Mouse (Mus musculus) MEL (cell line): ENCODE results near the gene Gm20388. TPM values are rescaled to one million over a fixed set of nuclear protein-coding genes. Genes with fewer than 3 reads are reported as not detected.

ENCODE experiments used
- DNase-seq: peaks from one replicate; pipeline ENCODE4 v3.0.0; 2011; ENCODE audit warnings: low read depth, low spot score
- H3K27ac ChIP-seq: 2 replicates; pipeline ENCODE4 v1.5.1; 2012; ENCODE audit warnings: low read depth, mild to moderate bottlenecking, control low read depth, low read length, moderate library complexity; ENCODE audit not compliant: control insufficient read depth
- H3K27me3 ChIP-seq, 2 experiments: fragments of 150-350 bp in 1 of 2; sonication (generic) in 1 of 2; 2 replicates each; pipeline ENCODE4 v1.6.1; 2012; ENCODE audit warnings: low read length in 2 of 2, mild to moderate bottlenecking in 2 of 2, improper control_type of control experiment in 1 of 2, moderate library complexity in 1 of 2; ENCODE audit not compliant: insufficient read depth in 2 of 2, control insufficient read depth in 1 of 2
- H3K36me3 ChIP-seq, 2 experiments: 2 replicates each; pipeline ENCODE4 v1.6.1; 2012 to 2014; ENCODE audit warnings: low read length in 2 of 2, improper control_type of control experiment in 1 of 2, inconsistent platforms in 1 of 2, mild to moderate bottlenecking in 1 of 2; ENCODE audit not compliant: insufficient read depth in 2 of 2, control insufficient read depth in 1 of 2
- H3K4me1 ChIP-seq, 2 experiments: fragments of 150-350 bp in 1 of 2; sonication (generic) in 1 of 2; 2 replicates each; pipeline ENCODE4 v1.6.1; 2012; ENCODE audit warnings: low read length in 2 of 2, improper control_type of control experiment in 1 of 2, mild to moderate bottlenecking in 1 of 2; ENCODE audit not compliant: insufficient read depth in 2 of 2, control insufficient read depth in 1 of 2
- H3K4me3 ChIP-seq, 2 experiments: fragments of 150-350 bp in 1 of 2; sonication (generic) in 1 of 2; 2 replicates each; pipeline ENCODE4 v1.5.1; 2012; ENCODE audit warnings: low read depth in 2 of 2, low read length in 2 of 2, mild to moderate bottlenecking in 2 of 2, moderate library complexity in 2 of 2, control low read depth in 1 of 2, improper control_type of control experiment in 1 of 2; ENCODE audit not compliant: control insufficient read depth in 1 of 2, insufficient read depth in 1 of 2
- H3K79me2 ChIP-seq: 2 replicates; pipeline ENCODE4 v1.6.1; 2012; ENCODE audit warnings: mild to moderate bottlenecking, low read length, moderate library complexity; ENCODE audit not compliant: control insufficient read depth, poor library complexity, insufficient read depth
- H3K9ac ChIP-seq: 2 replicates; pipeline ENCODE4 v1.6.1; 2012; ENCODE audit warnings: low read depth, mild to moderate bottlenecking, control low read depth, low read length, moderate library complexity; ENCODE audit not compliant: control insufficient read depth, poor library complexity, severe bottlenecking
- H3K9me3 ChIP-seq: fragments of 150-350 bp; sonication (generic); replicated peaks from 2 replicates; pipeline ENCODE4 v1.6.1; 2012; ENCODE audit warnings: mild to moderate bottlenecking, low read length, improper control_type of control experiment, moderate library complexity; ENCODE audit not compliant: insufficient read depth
- BHLHE40 ChIP-seq: IDR thresholded peaks from 2 replicates; pipeline ENCODE4 v1.6.1; 2012; ENCODE audit warnings: low read depth, mild to moderate bottlenecking, inconsistent platforms, low read length, improper control_type of control experiment, borderline replicate concordance
- CHD1 ChIP-seq: IDR thresholded peaks from 2 replicates; pipeline ENCODE4 v1.6.1; 2012; ENCODE audit warnings: low read depth, mild to moderate bottlenecking, inconsistent platforms, low read length, improper control_type of control experiment
- CTCF ChIP-seq, 3 experiments: IDR thresholded peaks in 2 of 3; conservative IDR thresholded peaks in 1 of 3; 2 replicates each; pipeline ENCODE4 v1.5.1; 2011 to 2012; ENCODE audit warnings: low read length in 3 of 3, low read depth in 2 of 3, mild to moderate bottlenecking in 2 of 3, improper control_type of control experiment in 1 of 3, inconsistent platforms in 1 of 3, mixed read lengths in 1 of 3, moderate library complexity in 1 of 3; ENCODE audit not compliant: control insufficient read depth in 1 of 3, insufficient read depth in 1 of 3, poor library complexity in 1 of 3, severe bottlenecking in 1 of 3
- ELF1 ChIP-seq: IDR thresholded peaks from 2 replicates; pipeline ENCODE4 v1.6.1; 2014; ENCODE audit warnings: low read depth, mild to moderate bottlenecking, inconsistent platforms, low read length, improper control_type of control experiment, moderate library complexity
- EP300 ChIP-seq, 2 experiments: IDR thresholded peaks; 2 replicates each; pipeline ENCODE4 v1.6.1; 2011; ENCODE audit warnings: improper control_type of control experiment in 2 of 2, low read length in 2 of 2, low read depth in 1 of 2, mild to moderate bottlenecking in 1 of 2
- ETS1 ChIP-seq: IDR thresholded peaks from 2 replicates; pipeline ENCODE4 v1.6.1; 2012; ENCODE audit warnings: low read depth, mild to moderate bottlenecking, inconsistent platforms, low read length, improper control_type of control experiment, moderate library complexity
- GATA1 ChIP-seq: IDR thresholded peaks from 2 replicates; pipeline ENCODE4 v1.6.1; 2011; ENCODE audit warnings: low read depth, low read length, improper control_type of control experiment
- POLR2A ChIP-seq, 2 experiments: IDR thresholded peaks; 2 replicates each; pipeline ENCODE4 v1.6.1; 2011 to 2012; ENCODE audit warnings: low read length in 2 of 2, mild to moderate bottlenecking in 2 of 2, control low read depth in 1 of 2, improper control_type of control experiment in 1 of 2, low read depth in 1 of 2, moderate library complexity in 1 of 2; ENCODE audit not compliant: control insufficient read depth in 1 of 2, insufficient read depth in 1 of 2, poor library complexity in 1 of 2
- SIN3A ChIP-seq: IDR thresholded peaks from 2 replicates; pipeline ENCODE4 v1.6.1; 2012; ENCODE audit warnings: low read length, improper control_type of control experiment, inconsistent platforms
- TAL1 ChIP-seq: IDR thresholded peaks from 2 replicates; pipeline ENCODE4 v1.6.1; 2012; ENCODE audit warnings: mild to moderate bottlenecking, inconsistent platforms, low read length, moderate library complexity, mixed read lengths
- TCF12 ChIP-seq: IDR thresholded peaks from 2 replicates; pipeline ENCODE4 v1.6.1; 2014; ENCODE audit warnings: low read depth, mild to moderate bottlenecking, inconsistent platforms, low read length, improper control_type of control experiment, moderate library complexity
- ZKSCAN1 ChIP-seq: IDR thresholded peaks from 2 replicates; pipeline ENCODE4 v1.6.1; 2012; ENCODE audit warnings: low read depth, mild to moderate bottlenecking, inconsistent platforms, low read length, improper control_type of control experiment, moderate library complexity
- polyA plus RNA-seq, 2 experiments: library from polyadenylated mRNA; stranded (reverse) in 1 of 2; unstranded in 1 of 2; fragments of >175 nt in 1 of 2; fragments of >200 nt in 1 of 2; gene quantifications; 2 replicates each; pipeline versions ENCODE4 v1.2.1 to v1.2.4; 2012; ENCODE audit warnings: low replicate concordance in 2 of 2, low read depth in 1 of 2; ENCODE audit not compliant: insufficient read length in 2 of 2, insufficient read depth in 1 of 2, missing spikeins in 1 of 2
- total RNA-seq: library from RNA; depleted of rRNA; stranded (reverse); fragments of 300-350 nt; gene quantifications from 2 replicates; pipeline ENCODE4 v1.2.3, GENCODE M21; 2012

The Gm20388 gene
- total and polyA plus RNA-seq, 3 experiments, result 11.1 to 17.8 TPM; not detected in 1

DNA sequence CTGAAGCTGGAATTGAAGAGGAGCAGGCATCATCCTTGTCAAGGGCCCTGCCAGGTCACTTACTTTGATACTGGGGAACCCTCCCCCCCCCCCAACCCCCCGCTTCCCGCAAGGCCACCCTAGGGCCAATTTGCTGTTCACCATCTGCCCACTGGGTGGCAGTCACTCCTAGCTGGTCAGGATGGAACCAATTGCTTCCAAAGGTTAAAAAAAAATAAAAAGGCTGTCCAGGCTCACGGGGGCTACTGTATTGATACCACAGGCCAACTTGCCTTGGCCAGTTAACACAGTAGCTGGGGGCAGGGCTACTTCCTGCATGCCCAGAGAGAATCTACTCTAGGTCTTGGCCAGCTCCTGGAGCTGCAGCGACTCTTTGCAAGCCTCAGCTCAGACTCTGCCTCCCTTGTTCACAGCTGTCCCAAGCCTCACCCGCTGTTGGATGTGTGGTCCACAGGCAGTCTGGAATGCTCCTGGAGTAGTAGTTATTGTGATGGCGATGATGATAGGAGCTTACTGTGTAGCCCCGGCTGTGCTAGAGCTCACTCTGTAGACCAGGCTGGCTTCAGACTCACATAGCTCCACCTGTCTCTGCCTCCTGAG is 2707.4 kb downstream of the Gm20388 start (continued):
- TF ChIP-seq ETS1, result no peak

DNA sequence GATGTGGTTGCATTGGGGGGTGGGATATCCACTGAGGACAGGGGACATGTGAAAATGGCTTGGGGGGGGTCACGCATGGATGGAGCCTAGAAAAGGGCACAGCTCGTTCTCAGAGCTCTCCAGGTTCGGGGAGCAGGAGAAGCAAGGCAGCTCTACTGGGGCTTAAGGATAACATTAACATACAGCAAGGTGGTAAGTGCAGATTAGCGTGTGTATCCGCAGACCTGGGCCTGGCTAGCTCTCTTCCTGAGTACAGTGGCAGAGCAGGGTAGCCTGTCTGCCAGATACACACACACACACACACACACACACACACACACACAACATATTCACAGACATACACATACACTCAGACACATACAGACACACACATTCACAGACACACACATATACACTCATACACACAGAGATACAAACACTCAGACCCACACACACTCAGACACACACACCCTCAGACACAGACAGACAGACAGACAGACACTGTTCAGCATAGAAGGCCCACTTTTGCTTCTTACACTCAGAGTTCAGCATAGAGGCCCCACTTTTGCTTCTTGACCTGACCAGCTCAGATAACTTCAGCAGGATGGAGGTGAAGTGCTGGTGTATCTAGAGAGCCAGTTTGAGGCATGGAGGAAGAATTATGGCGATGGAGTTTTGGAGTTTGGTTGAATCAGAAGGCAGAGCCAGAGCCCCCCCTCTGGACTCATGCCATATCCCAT is 2708.2 kb downstream of the Gm20388 start:
- no peak overlapping the region for H3K4me3 ChIP-seq
- peak; percentile 69 for DNase-seq
- no peaks in the 10 kb centered on the region for H3K79me2 ChIP-seq
- peaks cover 8 to 12% of the 10 kb centered on the region in 2 experiments for H3K4me1 ChIP-seq
- H3K27me3 ChIP-seq, result no peaks in the 10 kb centered on the region
- H3K36me3 ChIP-seq, result no peaks in the 10 kb centered on the region; a peak in 1 of 4 replicates
- H3K27ac ChIP-seq, result no peak overlapping the region
- H3K9ac ChIP-seq, result no peak overlapping the region
- TF ChIP-seq ELF1, result no peak
- TF ChIP-seq BHLHE40, result no peak
- TF ChIP-seq EP300 (IDR thresholded peaks at IDR 0.05; ENCODE audit: low read depth in 1 of 2, low read length in 2 of 2), result peak; percentile 38 to 39; a peak in 2 of 4 replicates
- TF ChIP-seq TCF12, result peak; percentile 61
- TF ChIP-seq TAL1, result peak; percentile 80
- no peak for TF ChIP-seq ZKSCAN1
- TF ChIP-seq SIN3A, result no peak
- peak; percentile 38; the same call in 1 of the 2 replicates for TF ChIP-seq GATA1
- no peaks in the 10 kb centered on the region for H3K9me3 ChIP-seq

DNA sequence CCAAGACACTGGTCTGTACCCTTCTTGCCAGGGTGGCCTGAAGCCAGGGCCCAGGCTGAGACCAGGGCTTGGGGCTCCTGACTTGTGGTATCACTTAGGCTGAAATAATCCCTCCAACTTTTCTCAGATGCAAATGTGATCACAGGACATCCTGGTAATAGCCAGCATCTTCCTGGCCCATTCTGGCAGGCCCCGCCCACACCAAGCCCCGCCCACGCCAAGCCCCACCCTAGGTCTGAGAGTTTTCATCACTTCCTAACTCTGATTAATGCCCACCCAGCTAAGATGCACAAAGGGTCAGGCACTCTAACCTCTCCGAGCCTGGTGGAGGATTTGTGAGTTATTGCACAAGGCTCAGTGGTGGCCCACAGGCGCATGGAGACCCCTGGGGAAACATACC is 2709.8 kb downstream of the Gm20388 start:
- Histone ChIP-seq H3K4me3 (no peak overlapping the region), H3K4me1 (peaks cover 8 to 12% of the 10 kb centered on the region in 2 experiments), H3K79me2 (no peaks in the 10 kb centered on the region), H3K27ac (no peak overlapping the region), H3K27me3 (no peaks in the 10 kb centered on the region), H3K36me3 (no peaks in the 10 kb centered on the region; a peak in 1 of 4 replicates), H3K9ac (no peak overlapping the region), H3K9me3 (no peaks in the 10 kb centered on the region)
- no peak for DNase-seq
- no peak for TF ChIP-seq CHD1
- TF ChIP-seq SIN3A, result no peak
- no peak for TF ChIP-seq GATA1
- no peak for TF ChIP-seq CTCF (IDR thresholded peaks at IDR 0.05 in 2 of 3, conservative IDR thresholded peaks at IDR 0.05 in 1 of 3; ENCODE audit: control insufficient read depth in 1 of 3, insufficient read depth in 1 of 3, low read depth in 2 of 3, low read length in 3 of 3, poor library complexity in 1 of 3, severe bottlenecking in 1 of 3)
- no peak for TF ChIP-seq POLR2A (IDR thresholded peaks at IDR 0.05; ENCODE audit: control insufficient read depth in 1 of 2, insufficient read depth in 1 of 2, low read depth in 1 of 2, low read length in 2 of 2, poor library complexity in 1 of 2)
